Mouse (Mus musculus): ENCODE data around the gene Jam3.

- TF ChIP-seq CTCF (IDR thresholded peaks at IDR 0.05; ENCODE audit: extremely low read depth, insufficient read depth, low read length), result no peak
- no peak for TF ChIP-seq POLR2A (IDR thresholded peaks at IDR 0.05; ENCODE audit: extremely low read depth, insufficient read depth, low read length)
Observed at GRCm38 (mm10) chr9:27182087-27182486, 26.9 kb upstream of the Jam3 start.

Data from cortical plate, adult 2 months (tissue).